Mouse (Mus musculus): ENCODE data around the gene Map3k11. TPM values are rescaled to one million over a fixed set of nuclear protein-coding genes. Genes with fewer than 3 reads are reported as not detected.
A peak's percentile ranks its signal among the peaks of the same experiment; 100 is the strongest.

Map3k11 gene
- polyA plus RNA-seq, 1 experiment from 2014 or later: 45.2 TPM

DNA sequence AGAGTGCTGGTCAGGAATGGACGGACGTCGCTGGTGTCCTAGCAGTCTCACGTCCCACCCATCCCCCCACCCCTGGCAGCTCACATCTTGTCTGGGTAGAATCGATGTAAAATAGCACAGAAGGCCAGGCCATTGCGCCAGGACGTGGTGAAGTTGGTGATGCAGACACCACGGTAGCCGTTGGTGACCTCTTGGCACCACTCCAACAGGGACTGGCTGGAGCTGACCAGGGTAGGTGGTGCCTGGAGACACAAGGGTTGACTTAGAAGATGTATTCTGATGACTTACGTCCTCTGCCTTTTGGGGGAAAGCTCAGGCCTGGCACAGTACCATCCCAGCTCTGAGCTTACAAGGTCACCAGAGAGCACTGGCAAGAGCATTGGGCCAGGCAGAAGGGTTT lies 28.4 kb downstream of the Map3k11 start:
- H3K27me3 ChIP-seq: no peaks in the 10 kb centered on the region
- no peak overlapping the region for H3K9ac ChIP-seq
- H3K4me1 ChIP-seq: peaks cover 31% of the 10 kb centered on the region
- no peaks in the 10 kb centered on the region for H3K9me3 ChIP-seq
- WGBS: 40% methylated on average over 10 of the region's 10 CpGs
- no peak for ATAC-seq (ENCODE audit: borderline replicate concordance, extremely low read depth, low FRiP score, low TSS enrichment)
- H3K4me2 ChIP-seq: no peak overlapping the region
- H3K4me3 ChIP-seq: no peak overlapping the region
- peaks cover 41% of the 10 kb centered on the region for H3K36me3 ChIP-seq
- H3K27ac ChIP-seq: no peak overlapping the region

GRCm38 (mm10) chr19:5721233-5721632 lies 32.7 kb downstream of the Map3k11 start:
- ATAC-seq (ENCODE audit: borderline replicate concordance, extremely low read depth, low FRiP score, low TSS enrichment): no peak
- H3K4me2 ChIP-seq: no peak overlapping the region
- no peak overlapping the region for H3K27ac ChIP-seq
- H3K9me3 ChIP-seq: no peaks in the 10 kb centered on the region
- no peaks in the 10 kb centered on the region for H3K27me3 ChIP-seq
- no peak overlapping the region for H3K4me3 ChIP-seq
- peaks cover 59% of the 10 kb centered on the region for H3K36me3 ChIP-seq
- 89% methylated on average over 6 of the region's 6 CpGs for WGBS
- peaks cover 28% of the 10 kb centered on the region for H3K4me1 ChIP-seq
- H3K9ac ChIP-seq: no peak overlapping the region

DNA sequence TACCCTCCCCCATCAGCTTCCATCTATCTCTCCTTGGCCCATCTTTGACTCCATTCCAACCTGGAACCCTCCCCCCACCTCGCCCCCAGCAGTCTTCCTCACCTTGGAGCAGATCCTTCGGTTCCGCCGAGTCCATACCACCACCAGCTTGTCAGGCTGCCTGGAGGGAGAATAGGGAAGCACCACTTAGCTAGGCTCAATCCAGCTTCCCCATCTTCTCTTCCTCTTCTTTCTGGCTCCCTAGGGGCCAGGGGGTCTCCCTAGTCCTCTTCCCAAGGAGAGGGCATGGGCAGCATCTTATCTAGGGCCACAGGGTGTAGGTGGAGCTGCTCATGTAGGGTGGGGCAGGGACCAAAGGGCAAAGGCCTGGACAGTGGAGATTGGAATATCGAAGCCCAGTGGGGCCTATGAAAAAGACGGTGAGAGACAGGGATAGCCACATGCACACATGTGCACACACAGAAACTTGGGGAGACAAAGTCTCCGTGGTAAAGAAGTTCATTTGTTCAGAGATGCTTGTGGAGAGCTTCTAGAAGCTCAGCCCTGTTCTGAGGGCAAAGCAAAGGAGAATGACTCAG lies 34.4 kb downstream of the Map3k11 start:
- ATAC-seq (ENCODE audit: borderline replicate concordance, extremely low read depth, low FRiP score, low TSS enrichment): no peak
- no peak overlapping the region for H3K27ac ChIP-seq

GRCm38 (mm10) chr19:5723934-5724548 lies 35.5 kb downstream of the Map3k11 start:
- H3K4me3 ChIP-seq: peak overlapping the region; percentile 97
- no peak for ATAC-seq (ENCODE audit: borderline replicate concordance, extremely low read depth, low FRiP score, low TSS enrichment)
- H3K4me2 ChIP-seq: peak overlapping the region; percentile 93
- no peak overlapping the region for H3K9ac ChIP-seq
- peak overlapping the region; percentile 56; the same call in 1 of the 2 replicates for H3K27ac ChIP-seq
- WGBS: 54% methylated on average over 4 of the region's 4 CpGs
- H3K36me3 ChIP-seq: peaks cover 50% of the 10 kb centered on the region
- no peaks in the 10 kb centered on the region for H3K9me3 ChIP-seq
- H3K4me1 ChIP-seq: peaks cover 49% of the 10 kb centered on the region
- no peaks in the 10 kb centered on the region for H3K27me3 ChIP-seq

More for the DNA sequence above, 34.4 kb downstream of the Map3k11 start:
- no peak overlapping the region for H3K4me2 ChIP-seq
- no peaks in the 10 kb centered on the region for H3K9me3 ChIP-seq
- H3K27me3 ChIP-seq: no peaks in the 10 kb centered on the region
- WGBS: 81% methylated on average over 7 of the region's 7 CpGs
- peaks cover 40% of the 10 kb centered on the region for H3K4me1 ChIP-seq
- no peak overlapping the region for H3K4me3 ChIP-seq
- peaks cover 58% of the 10 kb centered on the region for H3K36me3 ChIP-seq
- H3K9ac ChIP-seq: no peak overlapping the region; the same call in 1 of the 2 replicates

DNA sequence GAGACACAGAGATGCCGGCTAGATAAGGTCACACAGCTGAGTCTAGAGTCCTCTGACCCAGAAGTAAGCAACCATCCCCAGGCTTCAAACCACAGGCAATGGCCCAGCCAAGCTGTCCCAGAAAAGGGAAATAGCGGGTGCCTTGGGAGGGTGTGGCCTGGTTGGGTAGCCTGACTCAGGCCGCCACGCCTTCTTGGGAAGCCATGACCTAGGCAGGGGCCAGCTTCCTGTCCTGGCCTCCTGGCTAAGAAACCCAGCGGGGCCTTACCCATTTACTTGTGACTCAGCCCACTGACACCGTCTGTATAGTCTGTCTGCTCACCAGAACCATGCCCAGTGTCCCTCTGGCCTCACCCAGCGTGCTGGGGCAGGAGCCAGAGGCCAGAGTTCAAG lies 36.0 kb downstream of the Map3k11 start:
- WGBS: 55% methylated on average over 7 of the region's 7 CpGs
- Histone ChIP-seq H3K9me3 (no peaks in the 10 kb centered on the region), H3K4me2 (peak overlapping the region; percentile 93), H3K36me3 (peaks cover 45% of the 10 kb centered on the region), H3K27me3 (no peaks in the 10 kb centered on the region), H3K4me3 (peak overlapping the region; percentile 97), H3K27ac (peak overlapping the region; percentile 56), H3K9ac (peak overlapping the region; percentile 39; the same call in 1 of the 2 replicates), H3K4me1 (peaks cover 49% of the 10 kb centered on the region)
- no peak for ATAC-seq (ENCODE audit: borderline replicate concordance, extremely low read depth, low FRiP score, low TSS enrichment)

GRCm38 (mm10) chr19:5725029-5725707 lies 36.6 kb downstream of the Map3k11 start:
- Histone ChIP-seq H3K4me1 (peaks cover 56% of the 10 kb centered on the region), H3K4me2 (peak overlapping the region; percentile 93), H3K4me3 (peak overlapping the region; percentile 97), H3K27me3 (no peaks in the 10 kb centered on the region), H3K9ac (peak overlapping the region; percentile 39), H3K36me3 (peaks cover 39% of the 10 kb centered on the region), H3K9me3 (no peaks in the 10 kb centered on the region), H3K27ac (peak overlapping the region; percentile 56)
- no peak for ATAC-seq (ENCODE audit: borderline replicate concordance, extremely low read depth, low FRiP score, low TSS enrichment)
- WGBS: 54% methylated on average over 12 of the region's 12 CpGs

DNA sequence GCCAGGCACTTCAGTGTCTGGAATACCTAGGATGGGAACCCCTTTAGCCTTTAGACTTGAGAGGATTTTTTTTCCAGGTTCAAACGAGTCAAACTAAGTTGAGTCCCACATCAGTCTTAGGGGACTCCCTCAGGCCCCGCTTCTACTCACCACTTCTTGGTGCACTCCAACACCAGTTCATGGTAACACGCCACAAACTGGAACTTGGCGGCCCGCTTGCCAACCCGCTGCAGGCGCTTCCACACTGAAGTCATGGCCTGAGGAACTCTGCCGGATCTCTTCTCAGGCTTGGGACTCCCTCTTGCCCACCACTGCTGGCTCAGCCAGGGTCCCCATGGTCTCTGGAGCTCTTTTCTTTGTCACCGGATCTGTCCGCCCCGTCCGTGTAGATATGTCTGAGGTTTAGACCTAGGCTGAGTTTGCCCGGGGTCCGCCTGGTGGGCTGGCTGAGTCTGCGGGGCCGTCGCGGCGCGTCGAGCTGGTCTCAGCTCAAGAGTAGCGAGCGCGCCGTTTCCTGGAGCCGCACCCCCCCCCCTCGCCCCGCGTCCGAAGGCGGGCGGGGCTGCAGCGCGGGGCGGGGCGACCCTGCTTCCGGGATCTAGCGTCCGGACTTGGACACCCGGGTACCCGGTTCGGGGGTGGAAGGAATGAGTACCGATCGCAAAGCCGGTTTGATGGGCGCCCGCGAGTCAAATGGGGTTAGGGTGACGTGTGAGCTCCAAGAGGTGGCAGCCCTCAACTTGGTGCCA lies 37.4 kb downstream of the Map3k11 start, which contains the start of gene Ehbp1l1:
Gene Ehbp1l1, minus strand, starts transcription at position 551 of the 749 bp plus-strand sequence.
- Histone ChIP-seq H3K4me1 (peaks cover 63% of the 10 kb centered on the region), H3K4me2 (peak within 1 kb of the TSS; percentile 93), H3K4me3 (peak within 1 kb of the TSS; percentile 97), H3K27ac (peak within 1 kb of the TSS; percentile 58), H3K36me3 (peaks cover 34% of the 10 kb centered on the region), H3K27me3 (no peaks in the 10 kb centered on the region), H3K9ac (peak within 1 kb of the TSS; percentile 39), H3K9me3 (no peaks in the 10 kb centered on the region)
- ATAC-seq (ENCODE audit: borderline replicate concordance, extremely low read depth, low FRiP score, low TSS enrichment): peak; percentile 13; the same call in 1 of the 2 replicates
- 7% methylated on average over 49 of the region's 49 CpGs for WGBS

GRCm38 (mm10) chr19:5726961-5727578 lies 38.5 kb downstream of the Map3k11 start:
- H3K4me3 ChIP-seq: peak overlapping the region; percentile 97
- no peak for ATAC-seq (ENCODE audit: borderline replicate concordance, extremely low read depth, low FRiP score, low TSS enrichment)
- H3K9me3 ChIP-seq: no peaks in the 10 kb centered on the region
- 70% methylated on average over 15 of the region's 15 CpGs for WGBS
- peak overlapping the region; percentile 93 for H3K4me2 ChIP-seq
- H3K9ac ChIP-seq: peak overlapping the region; percentile 99
- H3K4me1 ChIP-seq: peaks cover 73% of the 10 kb centered on the region
- H3K27ac ChIP-seq: peak overlapping the region; percentile 58
- H3K36me3 ChIP-seq: peaks cover 23% of the 10 kb centered on the region
- H3K27me3 ChIP-seq: no peaks in the 10 kb centered on the region

- peak overlapping the region; percentile 97 for H3K4me3 ChIP-seq
- no peaks in the 10 kb centered on the region for H3K27me3 ChIP-seq
- H3K9ac ChIP-seq: peak overlapping the region; percentile 99
- peaks cover 17% of the 10 kb centered on the region for H3K36me3 ChIP-seq
- no peaks in the 10 kb centered on the region for H3K9me3 ChIP-seq
- H3K4me1 ChIP-seq: peaks cover 74% of the 10 kb centered on the region
- peak overlapping the region; percentile 91 for H3K27ac ChIP-seq
- peak overlapping the region; percentile 93 for H3K4me2 ChIP-seq
- WGBS: 2% methylated on average over 14 of the region's 14 CpGs
- ATAC-seq (ENCODE audit: borderline replicate concordance, extremely low read depth, low FRiP score, low TSS enrichment): no peak
Observed at GRCm38 (mm10) chr19:5727701-5728100, 39.2 kb downstream of the Map3k11 start.

GRCm38 (mm10) chr19:5728631-5729443 lies 40.3 kb downstream of the Map3k11 start:
- Histone ChIP-seq H3K4me2 (peak overlapping the region; percentile 93), H3K36me3 (peaks cover 9% of the 10 kb centered on the region; the same call in 1 of the 2 replicates), H3K4me3 (peak overlapping the region; percentile 97), H3K4me1 (peaks cover 72% of the 10 kb centered on the region), H3K9me3 (no peaks in the 10 kb centered on the region), H3K27ac (peak overlapping the region; percentile 91), H3K9ac (peak overlapping the region; percentile 99), H3K27me3 (no peaks in the 10 kb centered on the region)
- 5% methylated on average over 37 of the region's 37 CpGs for WGBS
- ATAC-seq (ENCODE audit: borderline replicate concordance, extremely low read depth, low FRiP score, low TSS enrichment): no peak

Measured in lung, embryonic 15.5 days (tissue).